Mouse (Mus musculus): Measurements from ENCODE around the gene Gns. TPM values are rescaled to one million over a fixed set of nuclear protein-coding genes. Genes with fewer than 3 reads are reported as not detected.

The Gns gene
- polyA plus RNA-seq (2014; fragmentation: Nextera tagmentation; extraction: Ambion mirVana): 39.0 and 40.8 TPM in 2 replicates

- WGBS: under 1% methylated on average over 63 of the region's 72 CpGs
- Histone ChIP-seq H3K27ac (replicated peaks in 1 of 2; ENCODE audit: control insufficient read depth in 1 of 2, insufficient read depth in 1 of 2, low read depth in 2 of 2, low read length in 2 of 2) (peak within 1 kb of the TSS in 1 of 2 experiments; percentile 69; a peak in 2 of 4 replicates), H3K27me3 (ENCODE audit: control insufficient read depth, insufficient read depth, low read length) (no peaks in the 10 kb centered on the region), H3K9ac (ENCODE audit: low read length) (peak within 1 kb of the TSS; percentile 93), H3K9me3 (ENCODE audit: control insufficient read depth, low read length) (0 out of 2 replicates have a peak, but pooled peaks cover 2% of the 10 kb centered on the region), H3K4me3 (ENCODE audit: control insufficient read depth in 1 of 2, insufficient read depth in 1 of 2, low read depth in 1 of 2, low read length in 2 of 2) (peak within 1 kb of the TSS; percentile 77 to 92), H3K36me3 (ENCODE audit: control insufficient read depth, insufficient read depth, low read length) (0 out of 2 replicates have a peak, but pooled peaks cover 4% of the 10 kb centered on the region), H3K4me1 (ENCODE audit: control insufficient read depth in 2 of 2, insufficient read depth in 2 of 2, low read length in 2 of 2) (peaks cover 6 to 14% of the 10 kb centered on the region in 2 experiments), H3K4me2 (ENCODE audit: low read length) (peak within 1 kb of the TSS; percentile 75)
- ATAC-seq (ENCODE audit: insufficient number of reproducible peaks, insufficient read depth, low FRiP score, low read depth): peak; percentile 97
Measured at GRCm38 (mm10) chr10:121364801-121365564, at the start of gene Gns. Gns (plus strand) TSS chr10:121365090.

DNA sequence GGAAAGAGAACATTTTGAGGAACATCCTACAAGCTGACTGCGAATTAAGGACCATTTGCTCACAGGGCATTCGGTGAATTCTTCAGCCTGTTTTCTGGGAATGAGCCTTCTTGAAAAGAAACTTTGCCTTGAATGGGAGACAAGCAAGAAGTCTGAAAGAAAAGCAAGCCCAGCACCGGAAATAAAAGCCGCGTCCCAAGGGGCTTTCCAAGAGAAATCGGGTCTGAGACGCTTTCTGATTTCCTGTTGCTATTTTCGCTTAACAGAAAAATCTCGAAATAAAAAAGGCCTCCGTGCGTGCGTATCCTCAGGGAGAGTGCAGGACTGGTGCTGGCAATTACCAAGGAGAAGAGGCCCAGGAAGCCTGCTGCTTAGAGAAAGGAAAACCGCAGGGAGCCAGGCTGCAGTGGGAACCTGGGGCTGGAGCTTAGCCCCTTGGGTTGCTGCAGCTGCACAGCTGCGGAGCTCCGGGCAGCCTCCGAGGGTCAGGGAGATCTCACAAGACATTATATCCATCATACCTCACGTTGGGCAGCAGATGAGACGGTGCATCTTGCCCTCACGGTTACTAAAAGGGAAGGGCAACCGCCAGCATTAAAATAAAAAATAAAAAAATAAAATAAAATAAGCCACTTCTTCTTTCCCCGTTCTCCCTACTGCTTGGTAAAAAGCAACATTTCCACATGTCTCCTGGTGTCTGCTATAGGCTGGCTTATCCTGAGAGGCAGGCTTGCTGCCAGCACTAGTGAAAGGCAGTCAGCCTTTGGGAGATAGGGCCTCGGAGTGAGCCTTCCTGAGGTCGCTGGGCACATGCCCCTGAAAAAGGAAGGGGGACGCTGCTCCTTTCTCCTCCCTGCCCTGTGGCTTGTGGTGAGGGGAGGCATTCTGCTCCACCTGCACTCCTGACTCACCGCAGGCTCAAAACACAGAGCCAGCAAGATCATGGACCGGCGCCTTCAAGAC lies 49.3 kb upstream of the Gns start:
- WGBS: 37% methylated on average over 27 of the region's 27 CpGs
- H3K4me2 ChIP-seq (ENCODE audit: low read length): peak overlapping the region; percentile 43
- peaks cover 4% of the 10 kb centered on the region; the same call in 1 of the 2 replicates for H3K9me3 ChIP-seq (ENCODE audit: control insufficient read depth, low read length)
- H3K27ac ChIP-seq (replicated peaks in 1 of 2; ENCODE audit: control insufficient read depth in 1 of 2, insufficient read depth in 1 of 2, low read depth in 2 of 2, low read length in 2 of 2): no peak overlapping the region
- no peak for ATAC-seq (ENCODE audit: insufficient number of reproducible peaks, insufficient read depth, low FRiP score, low read depth)
- H3K36me3 ChIP-seq (ENCODE audit: control insufficient read depth, insufficient read depth, low read length): no peaks in the 10 kb centered on the region
- no peak overlapping the region; the same call in 1 of the 2 replicates for H3K9ac ChIP-seq (ENCODE audit: low read length)
- H3K4me1 ChIP-seq (ENCODE audit: control insufficient read depth in 2 of 2, insufficient read depth in 2 of 2, low read length in 2 of 2): peaks cover 4 to 8% of the 10 kb centered on the region in 2 experiments; a peak in 3 of 4 replicates
- peaks cover 21% of the 10 kb centered on the region for H3K27me3 ChIP-seq (ENCODE audit: control insufficient read depth, insufficient read depth, low read length)
- H3K4me3 ChIP-seq (ENCODE audit: control insufficient read depth in 1 of 2, insufficient read depth in 1 of 2, low read depth in 1 of 2, low read length in 2 of 2): no peak overlapping the region

DNA sequence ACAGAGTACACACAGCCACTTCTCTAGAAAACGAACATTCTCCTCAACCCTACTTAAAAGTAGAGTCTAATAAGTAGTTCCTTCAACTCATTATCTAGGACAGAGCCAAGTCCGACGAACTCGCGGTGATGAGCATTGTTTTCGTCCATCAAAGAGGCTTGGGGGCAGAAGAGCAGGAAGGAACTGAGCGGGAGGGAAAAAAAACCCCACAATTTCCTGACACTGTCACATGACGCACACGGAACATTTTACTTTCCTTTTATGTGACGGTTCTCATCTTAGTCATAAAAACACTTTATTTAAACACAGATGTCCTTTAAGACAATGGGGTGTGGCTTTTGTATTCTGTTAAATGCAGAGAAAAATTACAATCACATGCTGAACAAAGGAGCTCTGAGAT lies 48.5 kb upstream of the Gns start:
- Histone ChIP-seq H3K9me3 (ENCODE audit: control insufficient read depth, low read length) (peaks cover 4% of the 10 kb centered on the region; the same call in 1 of the 2 replicates), H3K9ac (ENCODE audit: low read length) (no peak overlapping the region), H3K4me2 (ENCODE audit: low read length) (no peak overlapping the region), H3K27me3 (ENCODE audit: control insufficient read depth, insufficient read depth, low read length) (peaks cover 20% of the 10 kb centered on the region), H3K4me1 (ENCODE audit: control insufficient read depth in 2 of 2, insufficient read depth in 2 of 2, low read length in 2 of 2) (peaks cover 2 to 8% of the 10 kb centered on the region in 2 experiments; a peak in 3 of 4 replicates), H3K4me3 (ENCODE audit: control insufficient read depth in 1 of 2, insufficient read depth in 1 of 2, low read depth in 1 of 2, low read length in 2 of 2) (no peak overlapping the region), H3K36me3 (ENCODE audit: control insufficient read depth, insufficient read depth, low read length) (no peaks in the 10 kb centered on the region), H3K27ac (replicated peaks in 1 of 2; ENCODE audit: control insufficient read depth in 1 of 2, insufficient read depth in 1 of 2, low read depth in 2 of 2, low read length in 2 of 2) (no peak overlapping the region)
- WGBS: 67% methylated on average over 10 of the region's 10 CpGs
- no peak for ATAC-seq (ENCODE audit: insufficient number of reproducible peaks, insufficient read depth, low FRiP score, low read depth)

DNA sequence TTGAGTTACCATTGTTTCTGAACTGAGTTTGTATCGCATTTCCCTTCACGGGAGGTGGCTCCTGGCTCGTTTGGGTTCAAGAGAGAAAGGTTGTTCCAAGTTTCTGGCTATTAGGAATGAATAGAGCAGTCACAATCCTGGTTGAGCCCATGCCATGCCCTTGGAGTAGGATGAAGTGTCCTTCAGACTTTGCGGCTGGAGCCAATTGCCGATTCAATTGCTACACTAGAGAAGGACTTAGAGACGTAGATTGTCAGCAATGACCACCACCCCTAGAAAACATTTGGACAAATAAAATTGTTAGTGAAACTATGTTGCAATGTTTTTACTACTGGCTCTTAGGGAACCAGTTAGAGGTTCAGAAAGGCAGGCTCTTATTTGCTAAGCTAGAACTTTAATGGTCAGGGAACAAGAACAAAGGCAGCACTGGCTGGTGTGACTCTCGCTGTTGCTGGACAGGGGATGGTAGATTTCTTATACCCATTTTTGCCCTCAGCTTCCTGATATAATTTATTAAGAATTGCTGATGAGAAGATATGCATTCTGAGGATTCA lies 46.4 kb upstream of the Gns start:
- H3K27ac ChIP-seq (replicated peaks in 1 of 2; ENCODE audit: control insufficient read depth in 1 of 2, insufficient read depth in 1 of 2, low read depth in 2 of 2, low read length in 2 of 2): no peak overlapping the region
- H3K9me3 ChIP-seq (ENCODE audit: control insufficient read depth, low read length): peaks cover 4% of the 10 kb centered on the region; the same call in 1 of the 2 replicates
- no peak overlapping the region for H3K4me2 ChIP-seq (ENCODE audit: low read length)
- ATAC-seq (ENCODE audit: insufficient number of reproducible peaks, insufficient read depth, low FRiP score, low read depth): no peak
- no peaks in the 10 kb centered on the region for H3K27me3 ChIP-seq (ENCODE audit: control insufficient read depth, insufficient read depth, low read length)
- H3K4me3 ChIP-seq (ENCODE audit: control insufficient read depth in 1 of 2, insufficient read depth in 1 of 2, low read depth in 1 of 2, low read length in 2 of 2): no peak overlapping the region
- H3K4me1 ChIP-seq (ENCODE audit: control insufficient read depth in 2 of 2, insufficient read depth in 2 of 2, low read length in 2 of 2): peaks cover 2 to 12% of the 10 kb centered on the region in 2 experiments; a peak in 3 of 4 replicates
- H3K36me3 ChIP-seq (ENCODE audit: control insufficient read depth, insufficient read depth, low read length): no peaks in the 10 kb centered on the region
- 63% methylated on average over 7 of the region's 7 CpGs for WGBS
- H3K9ac ChIP-seq (ENCODE audit: low read length): no peak overlapping the region

DNA sequence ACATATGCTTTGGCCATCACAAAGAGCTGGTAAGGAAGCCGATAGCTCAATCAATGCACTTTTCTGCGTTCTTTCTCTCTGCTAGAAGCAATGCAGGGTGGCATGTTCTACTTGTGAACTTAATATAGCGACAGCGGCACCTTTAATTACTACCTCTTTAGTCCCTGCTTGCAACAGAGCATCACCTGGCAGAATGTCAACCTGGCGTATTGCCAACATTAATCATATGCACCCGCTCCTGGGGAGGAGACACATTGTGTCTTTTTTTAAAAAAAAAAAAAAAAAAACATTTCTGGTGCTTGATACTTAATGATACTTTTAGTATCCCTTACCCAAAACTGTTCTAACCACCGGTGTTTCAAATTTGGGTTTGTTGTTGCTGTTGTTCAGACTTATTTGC lies 41.4 kb upstream of the Gns start:
- Histone ChIP-seq H3K4me3 (ENCODE audit: control insufficient read depth in 1 of 2, insufficient read depth in 1 of 2, low read depth in 1 of 2, low read length in 2 of 2) (no peak overlapping the region), H3K27me3 (ENCODE audit: control insufficient read depth, insufficient read depth, low read length) (no peaks in the 10 kb centered on the region), H3K4me1 (ENCODE audit: control insufficient read depth in 2 of 2, insufficient read depth in 2 of 2, low read length in 2 of 2) (0 out of 4 replicates have a peak, but pooled peaks cover 0 to 6% of the 10 kb centered on the region in 2 experiments), H3K9ac (ENCODE audit: low read length) (no peak overlapping the region), H3K27ac (replicated peaks in 1 of 2; ENCODE audit: control insufficient read depth in 1 of 2, insufficient read depth in 1 of 2, low read depth in 2 of 2, low read length in 2 of 2) (no peak overlapping the region), H3K36me3 (ENCODE audit: control insufficient read depth, insufficient read depth, low read length) (no peaks in the 10 kb centered on the region), H3K4me2 (ENCODE audit: low read length) (no peak overlapping the region), H3K9me3 (ENCODE audit: control insufficient read depth, low read length) (0 out of 2 replicates have a peak, but pooled peaks cover 3% of the 10 kb centered on the region)
- no peak for ATAC-seq (ENCODE audit: insufficient number of reproducible peaks, insufficient read depth, low FRiP score, low read depth)
- WGBS: 71% methylated on average over 7 of the region's 7 CpGs

- Histone ChIP-seq H3K27me3 (ENCODE audit: control insufficient read depth, insufficient read depth, low read length) (no peaks in the 10 kb centered on the region), H3K9me3 (ENCODE audit: control insufficient read depth, low read length) (0 out of 2 replicates have a peak, but pooled peaks cover 3% of the 10 kb centered on the region), H3K4me2 (ENCODE audit: low read length) (no peak overlapping the region), H3K27ac (replicated peaks in 1 of 2; ENCODE audit: control insufficient read depth in 1 of 2, insufficient read depth in 1 of 2, low read depth in 2 of 2, low read length in 2 of 2) (no peak overlapping the region), H3K4me3 (ENCODE audit: control insufficient read depth in 1 of 2, insufficient read depth in 1 of 2, low read depth in 1 of 2, low read length in 2 of 2) (no peak overlapping the region), H3K36me3 (ENCODE audit: control insufficient read depth, insufficient read depth, low read length) (no peaks in the 10 kb centered on the region), H3K4me1 (ENCODE audit: control insufficient read depth in 2 of 2, insufficient read depth in 2 of 2, low read length in 2 of 2) (0 out of 4 replicates have a peak, but pooled peaks cover 0 to 6% of the 10 kb centered on the region in 2 experiments), H3K9ac (ENCODE audit: low read length) (no peak overlapping the region)
- ATAC-seq (ENCODE audit: insufficient number of reproducible peaks, insufficient read depth, low FRiP score, low read depth): no peak
Measured at GRCm38 (mm10) chr10:121326167-121326566, 38.7 kb upstream of the Gns start.

- H3K36me3 ChIP-seq (ENCODE audit: control insufficient read depth, insufficient read depth, low read length): no peaks in the 10 kb centered on the region
- no peak overlapping the region for H3K4me3 ChIP-seq (ENCODE audit: control insufficient read depth in 1 of 2, insufficient read depth in 1 of 2, low read depth in 1 of 2, low read length in 2 of 2)
- H3K9ac ChIP-seq (ENCODE audit: low read length): no peak overlapping the region
- 78% methylated on average over 4 of the region's 4 CpGs for WGBS
- H3K4me1 ChIP-seq (ENCODE audit: control insufficient read depth in 2 of 2, insufficient read depth in 2 of 2, low read length in 2 of 2): no peaks in the 10 kb centered on the region
- no peaks in the 10 kb centered on the region for H3K27me3 ChIP-seq (ENCODE audit: control insufficient read depth, insufficient read depth, low read length)
- 0 out of 2 replicates have a peak, but pooled peaks cover 8% of the 10 kb centered on the region for H3K9me3 ChIP-seq (ENCODE audit: control insufficient read depth, low read length)
- ATAC-seq (ENCODE audit: insufficient number of reproducible peaks, insufficient read depth, low FRiP score, low read depth): no peak
- H3K27ac ChIP-seq (replicated peaks in 1 of 2; ENCODE audit: control insufficient read depth in 1 of 2, insufficient read depth in 1 of 2, low read depth in 2 of 2, low read length in 2 of 2): no peak overlapping the region
- no peak overlapping the region for H3K4me2 ChIP-seq (ENCODE audit: low read length)
Measured at GRCm38 (mm10) chr10:121329586-121329985, 35.3 kb upstream of the Gns start.
